Mouse (Mus musculus) retina, postnatal 1 day (tissue): ENCODE results near the gene Flot1.
"Not testable (repeated sequence)": the region's sequence is repeated elsewhere in the genome, so short reads cannot be mapped to it uniquely, and the experiment has no call there.

Experiments
- DNase-seq: peaks from one replicate; pipeline ENCODE4 v3.0.0-alpha.2; 2012

Gene Flot1

GRCm38 (mm10) chr17:35837487-35837886, 14.5 kb downstream of the Flot1 start:
- DNase-seq: peak; percentile 78

- DNase-seq: peak; percentile 98
Measured at GRCm38 (mm10) chr17:35838122-35838544, 15.1 kb downstream of the Flot1 start, which contains the start of gene Tubb5. Gene Tubb5 (minus strand): TSS chr17:35838306.

- DNase-seq: no peak
Measured at GRCm38 (mm10) chr17:35838570-35838969, 15.5 kb downstream of the Flot1 start.

GRCm38 (mm10) chr17:35839002-35839401, 16.0 kb downstream of the Flot1 start:
- not testable (repeated sequence) for DNase-seq

GRCm38 (mm10) chr17:35840561-35840960, 17.5 kb downstream of the Flot1 start:
- DNase-seq: no peak

GRCm38 (mm10) chr17:35841076-35841950, 18.3 kb downstream of the Flot1 start, which contains the start of gene Mdc1:
Gene Mdc1 (plus strand): TSS chr17:35841515.
- DNase-seq: peak; percentile 100

- no peak for DNase-seq
Measured at GRCm38 (mm10) chr17:35842006-35842405, 19.0 kb downstream of the Flot1 start.

GRCm38 (mm10) chr17:35843514-35843913, 20.5 kb downstream of the Flot1 start:
- DNase-seq: no peak

- peak; percentile 57 for DNase-seq
Measured at GRCm38 (mm10) chr17:35848112-35848511, 25.1 kb downstream of the Flot1 start.

- DNase-seq: no peak
Measured at GRCm38 (mm10) chr17:35850974-35851373, 27.9 kb downstream of the Flot1 start.

GRCm38 (mm10) chr17:35859371-35859770, 36.3 kb downstream of the Flot1 start:
- DNase-seq: no peak

GRCm38 (mm10) chr17:35859835-35860234, 36.8 kb downstream of the Flot1 start:
- DNase-seq: no peak

- DNase-seq: no peak
Measured at GRCm38 (mm10) chr17:35860831-35861197, 37.8 kb downstream of the Flot1 start.

GRCm38 (mm10) chr17:35861198-35861857, 38.3 kb downstream of the Flot1 start, which contains the start of gene Nrm:
Gene Nrm (plus strand): TSS chr17:35861318.
- DNase-seq: peak; percentile 93

- DNase-seq: no peak
Measured at GRCm38 (mm10) chr17:35864832-35865353, 41.9 kb downstream of the Flot1 start.

GRCm38 (mm10) chr17:35865481-35866280, 42.7 kb downstream of the Flot1 start, which contains the start of gene Ppp1r18:
Gene Ppp1r18 (plus strand): TSS chr17:35865593.
- peak; percentile 93 for DNase-seq

GRCm38 (mm10) chr17:35866281-35866831, 43.3 kb downstream of the Flot1 start:
- DNase-seq: no peak

GRCm38 (mm10) chr17:35866911-35867890, 44.2 kb downstream of the Flot1 start:
- peak; percentile 30 for DNase-seq

- DNase-seq: no peak
Measured at GRCm38 (mm10) chr17:35868165-35868820, 45.3 kb downstream of the Flot1 start.

GRCm38 (mm10) chr17:35868961-35869345, 45.9 kb downstream of the Flot1 start:
- no peak for DNase-seq
